Mouse (Mus musculus): ENCODE measurements around the gene Ttk. TPM values are rescaled to one million over a fixed set of nuclear protein-coding genes. Genes with fewer than 3 reads are reported as not detected.

The Ttk gene
- total and polyA plus RNA-seq, 3 experiments: 19.9 to 37.2 (median 26.6) TPM

DNA sequence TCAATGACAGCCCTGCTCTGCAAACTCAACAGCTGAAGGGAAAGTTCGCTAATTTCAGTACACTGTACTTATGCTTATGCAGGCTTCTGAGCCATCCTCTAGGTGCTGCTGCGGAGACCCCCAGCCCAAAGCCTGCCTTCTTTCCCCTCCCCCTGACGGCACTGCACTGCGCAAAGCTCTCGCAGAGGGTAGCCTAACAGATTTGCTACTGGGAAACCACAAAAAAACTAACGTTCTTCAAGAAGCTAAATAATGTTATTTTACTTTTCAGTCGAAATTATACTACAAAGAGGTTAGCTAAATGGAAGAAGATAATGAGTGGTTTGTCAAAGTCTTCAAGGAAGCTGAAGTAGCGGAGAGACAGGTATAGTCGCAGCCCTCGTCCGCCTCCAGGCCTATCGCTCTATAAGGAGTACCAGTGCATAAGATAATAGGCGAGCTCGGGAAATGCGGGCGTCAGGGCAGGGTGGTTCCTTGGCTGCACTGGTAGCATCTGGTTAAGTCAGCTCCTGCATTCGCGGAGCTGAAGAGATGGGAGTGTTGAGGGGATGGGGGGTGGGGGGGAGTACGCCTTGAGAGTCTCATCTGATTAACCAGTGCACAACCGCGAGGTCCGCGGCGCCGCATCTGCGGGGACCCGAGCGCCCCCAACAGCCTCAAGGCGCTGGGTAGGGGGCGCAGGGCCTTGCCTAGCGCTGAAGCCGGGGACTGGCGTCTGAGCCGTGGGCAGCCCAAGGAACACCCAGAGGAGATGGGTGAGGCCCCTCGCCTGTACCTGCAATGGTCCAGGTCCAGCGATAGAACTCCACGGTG lies 29.1 kb upstream of the Ttk start:
- dilution Hi-C loops (cut with MboI; ENCODE audit: extremely low pct_ligation_motif_present, extremely low pct_unique_long_range_greater_than_20kb, low sequenced_read_pairs) (no loop called here), in situ Hi-C loops (cut with MboI; ENCODE audit: low pct_ligation_motif_present, low pct_unique_long_range_greater_than_20kb, low sequenced_read_pairs) (no loop called here)
- no peaks in the 10 kb centered on the region for H3K79me2 ChIP-seq (replicated peaks; ENCODE audit: control insufficient read depth, extremely low read depth, insufficient read depth, poor library complexity, severe bottlenecking)
- H3K4me1 ChIP-seq (ENCODE audit: control insufficient read depth in 1 of 2, insufficient read depth in 2 of 2): peaks cover 3 to 5% of the 10 kb centered on the region in 2 experiments; a peak in 2 of 4 replicates
- H3K27me3 ChIP-seq (replicated peaks): no peaks in the 10 kb centered on the region
- no peak for DNase-seq (ENCODE audit: extremely low read depth)
- H3K9ac ChIP-seq (ENCODE audit: insufficient read depth, low read depth): no peak overlapping the region
- TF ChIP-seq NRF1 (IDR thresholded peaks at IDR 0.05; ENCODE audit: low read depth, low read length) (no peak), TCF12 (IDR thresholded peaks at IDR 0.05; ENCODE audit: low read depth, low read length) (no peak), ZNF384 (IDR thresholded peaks at IDR 0.05; ENCODE audit: low read depth, low read length) (no peak), MAX (IDR thresholded peaks at IDR 0.05; ENCODE audit: low read length) (no peak), JUN (IDR thresholded peaks at IDR 0.05; ENCODE audit: insufficient read depth, low read depth, low read length) (no peak), MAZ (IDR thresholded peaks at IDR 0.05; ENCODE audit: low read depth, low read length) (no peak), ELF1 (IDR thresholded peaks at IDR 0.05; ENCODE audit: low read depth, low read length) (no peak), CHD2 (IDR thresholded peaks at IDR 0.05; ENCODE audit: low read length) (no peak), ZC3H11A (IDR thresholded peaks at IDR 0.05; ENCODE audit: low read depth, low read length) (no peak), BHLHE40 (IDR thresholded peaks at IDR 0.05; ENCODE audit: low read depth, low read length) (no peak), SIN3A (IDR thresholded peaks at IDR 0.05; ENCODE audit: low read length) (no peak), EP300 (IDR thresholded peaks at IDR 0.05; ENCODE audit: low read length) (no peak), USF2 (conservative IDR thresholded peaks at IDR 0.05; ENCODE audit: low read depth, low read length) (no peak), HCFC1 (IDR thresholded peaks at IDR 0.05; ENCODE audit: low read depth, low read length) (no peak), MYC (IDR thresholded peaks at IDR 0.05; ENCODE audit: low read depth, low read length) (no peak), POLR2A (IDR thresholded peaks at IDR 0.05; ENCODE audit: low read depth, low read length) (no peak), RAD21 (IDR thresholded peaks at IDR 0.05; ENCODE audit: low read depth, low read length) (no peak), ZKSCAN1 (IDR thresholded peaks at IDR 0.05; ENCODE audit: borderline replicate concordance, low read depth, low read length) (no peak), JUND (conservative IDR thresholded peaks at IDR 0.05; ENCODE audit: low read depth, low read length) (no peak)
- H3K4me2 ChIP-seq (ENCODE audit: insufficient read depth, low read depth, poor library complexity, severe bottlenecking): no peak overlapping the region
- no peak overlapping the region for H3K4me3 ChIP-seq (replicated peaks in 1 of 3; ENCODE audit: low read depth in 2 of 3, low read length in 2 of 3, poor library complexity in 1 of 3)
- no peak overlapping the region for H3K27ac ChIP-seq (ENCODE audit: insufficient read depth, low read depth)
- no peaks in the 10 kb centered on the region for H3K36me3 ChIP-seq (replicated peaks in 1 of 2; ENCODE audit: control insufficient read depth in 1 of 2, insufficient read depth in 1 of 2, low read length in 1 of 2)
- H3K9me3 ChIP-seq (replicated peaks; ENCODE audit: low read length): no peaks in the 10 kb centered on the region

All from CH12.LX (cell line).